Mouse (Mus musculus) lung, postnatal 0 days (tissue): ENCODE results near the gene Thsd7b. TPM values are rescaled to one million over a fixed set of nuclear protein-coding genes. Genes with fewer than 3 reads are reported as not detected.

Experiments
- ATAC-seq: fragments of 200-750 bp; cut with Nextera tagmentation; 2 replicates; pipeline ENCODE4 v1.8.0; 2017; ENCODE audit warnings: moderate library complexity
- DNase-seq: peaks from one replicate; pipeline ENCODE4 v3.0.0-alpha.2; 2016; ENCODE audit warnings: low spot score
- H3K27ac ChIP-seq: fragments of 300-500 bp; sonication (generic); 2 replicates; pipeline ENCODE4 v1.5.1; 2014; ENCODE audit warnings: antibody characterized with exemption, mild to moderate bottlenecking, low read length, mixed read lengths
- H3K27me3 ChIP-seq: fragments of 300-500 bp; sonication (generic); replicated peaks from 2 replicates; pipeline ENCODE4 v1.6.1; 2014; ENCODE audit warnings: low read length, mixed read lengths; ENCODE audit not compliant: insufficient read depth
- H3K36me3 ChIP-seq: fragments of 300-500 bp; sonication (generic); 2 replicates; pipeline ENCODE4 v1.6.1; 2014; ENCODE audit warnings: low read length, mixed read lengths; ENCODE audit not compliant: insufficient read depth
- H3K4me1 ChIP-seq: fragments of 300-500 bp; sonication (generic); 2 replicates; pipeline ENCODE4 v1.6.1; 2014; ENCODE audit warnings: antibody characterized with exemption, low read depth, low read length, mixed read lengths; ENCODE audit not compliant: insufficient read depth
- H3K4me2 ChIP-seq: fragments of 300-500 bp; sonication (generic); replicated peaks from 2 replicates; pipeline ENCODE4 v1.6.1; 2014; ENCODE audit warnings: low read depth, mild to moderate bottlenecking, low read length, moderate library complexity, mixed read lengths
- H3K4me3 ChIP-seq: fragments of 300-500 bp; sonication (generic); 2 replicates; pipeline ENCODE4 v1.5.1; 2014; ENCODE audit warnings: low read depth, low read length
- H3K9ac ChIP-seq: fragments of 300-500 bp; sonication (generic); replicated peaks from 2 replicates; pipeline ENCODE4 v1.6.1; 2014; ENCODE audit warnings: low read depth, mild to moderate bottlenecking
- H3K9me3 ChIP-seq: fragments of 300-500 bp; sonication (generic); 2 replicates; pipeline ENCODE4 v1.6.1; 2016; ENCODE audit warnings: low read length, mixed read lengths
- CTCF ChIP-seq: IDR thresholded peaks from 2 replicates; pipeline ENCODE4 v1.5.1; 2016; ENCODE audit warnings: antibody characterized with exemption, mild to moderate bottlenecking
- EP300 ChIP-seq: IDR thresholded peaks from 2 replicates; pipeline ENCODE4 v1.6.1; 2016; ENCODE audit warnings: antibody characterized with exemption, mild to moderate bottlenecking, control low read depth
- WGBS: fragments of 180-500 bp; shearing (Covaris S2); extraction: QIAGEN DNeasy Blood & Tissue Kit; methylation state at CpG from one replicate; pipeline ENCODE4 v1.1.7; 2014; 5-methylcytosine and 5-hydroxymethylcytosine counted together
- polyA plus RNA-seq: library from polyadenylated mRNA; unstranded; fragments of >200 nt; fragmentation: Nextera tagmentation; extraction: Ambion mirVana; gene quantifications from 2 replicates; pipeline ENCODE4 v1.2.1, GENCODE M21; 2015

Gene Thsd7b
- polyA plus RNA-seq, 1 experiment from 2014 or later, result 0.10 TPM

- ATAC-seq (no peak), DNase-seq (no peak)
- no peak overlapping the region for H3K4me3 ChIP-seq
- WGBS, result 85% methylated on average over 3 of the region's 3 CpGs
- H3K4me1 ChIP-seq, result no peaks in the 10 kb centered on the region
- no peaks in the 10 kb centered on the region for H3K9me3 ChIP-seq
- no peaks in the 10 kb centered on the region for H3K27me3 ChIP-seq
- H3K27ac ChIP-seq, result no peak overlapping the region
- no peak overlapping the region for H3K9ac ChIP-seq
- no peak overlapping the region for H3K4me2 ChIP-seq
- no peak for TF ChIP-seq EP300
- no peak for TF ChIP-seq CTCF
- no peaks in the 10 kb centered on the region for H3K36me3 ChIP-seq
Measured at GRCm38 (mm10) chr1:129712706-129713105, 439.6 kb downstream of the Thsd7b start.

GRCm38 (mm10) chr1:129713571-129713970 lies 440.5 kb downstream of the Thsd7b start:
- Histone ChIP-seq H3K9me3 (no peaks in the 10 kb centered on the region), H3K9ac (no peak overlapping the region), H3K4me2 (no peak overlapping the region), H3K4me3 (no peak overlapping the region), H3K27me3 (no peaks in the 10 kb centered on the region), H3K36me3 (no peaks in the 10 kb centered on the region), H3K27ac (no peak overlapping the region), H3K4me1 (no peaks in the 10 kb centered on the region)
- TF ChIP-seq EP300 (no peak), CTCF (no peak)
- 79% methylated on average over 3 of the region's 3 CpGs for WGBS
- DNase-seq, result no peak
- ATAC-seq, result no peak

GRCm38 (mm10) chr1:129719592-129719991 lies 446.5 kb downstream of the Thsd7b start:
- Histone ChIP-seq H3K36me3 (no peaks in the 10 kb centered on the region), H3K27me3 (no peaks in the 10 kb centered on the region), H3K9me3 (no peaks in the 10 kb centered on the region), H3K27ac (no peak overlapping the region), H3K4me2 (no peak overlapping the region), H3K4me3 (no peak overlapping the region), H3K9ac (no peak overlapping the region), H3K4me1 (no peaks in the 10 kb centered on the region)
- TF ChIP-seq EP300, result no peak
- TF ChIP-seq CTCF, result peak; percentile 21; the same call in 1 of the 2 replicates
- DNase-seq (no peak), ATAC-seq (no peak)

- ATAC-seq (no peak), DNase-seq (no peak)
- H3K4me1 ChIP-seq, result no peaks in the 10 kb centered on the region
- H3K4me3 ChIP-seq, result no peak overlapping the region
- no peaks in the 10 kb centered on the region for H3K9me3 ChIP-seq
- no peak for TF ChIP-seq EP300
- TF ChIP-seq CTCF, result no peak
- no peak overlapping the region for H3K4me2 ChIP-seq
- no peak overlapping the region for H3K9ac ChIP-seq
- WGBS, result 74% methylated on average over 2 of the region's 2 CpGs
- H3K36me3 ChIP-seq, result no peaks in the 10 kb centered on the region
- H3K27ac ChIP-seq, result no peak overlapping the region
- no peaks in the 10 kb centered on the region for H3K27me3 ChIP-seq
Measured at GRCm38 (mm10) chr1:129731991-129732390, 458.9 kb downstream of the Thsd7b start.

GRCm38 (mm10) chr1:129747595-129747994 lies 474.5 kb downstream of the Thsd7b start:
- Histone ChIP-seq H3K4me2 (no peak overlapping the region), H3K9ac (no peak overlapping the region), H3K4me3 (no peak overlapping the region), H3K4me1 (no peaks in the 10 kb centered on the region), H3K9me3 (no peaks in the 10 kb centered on the region), H3K27me3 (no peaks in the 10 kb centered on the region), H3K27ac (no peak overlapping the region), H3K36me3 (no peaks in the 10 kb centered on the region)
- ATAC-seq, result no peak
- no peak for TF ChIP-seq CTCF
- TF ChIP-seq EP300, result no peak
- 51% methylated on average over 3 of the region's 3 CpGs for WGBS
- DNase-seq, result no peak

GRCm38 (mm10) chr1:129756548-129757240 lies 483.6 kb downstream of the Thsd7b start:
- ATAC-seq (no peak), DNase-seq (no peak)
- no peak overlapping the region for H3K4me2 ChIP-seq
- TF ChIP-seq EP300 (no peak), CTCF (no peak)
- H3K4me3 ChIP-seq, result no peak overlapping the region
- 56% methylated on average over 1 of the region's 1 CpGs for WGBS
- H3K36me3 ChIP-seq, result no peaks in the 10 kb centered on the region
- no peak overlapping the region for H3K9ac ChIP-seq
- H3K4me1 ChIP-seq, result no peaks in the 10 kb centered on the region
- no peaks in the 10 kb centered on the region for H3K27me3 ChIP-seq
- no peaks in the 10 kb centered on the region for H3K9me3 ChIP-seq
- no peak overlapping the region for H3K27ac ChIP-seq

GRCm38 (mm10) chr1:129759003-129759402 lies 485.9 kb downstream of the Thsd7b start:
- TF ChIP-seq EP300 (no peak), CTCF (no peak)
- no peak overlapping the region for H3K9ac ChIP-seq
- WGBS, result 68% methylated on average over 1 of the region's 1 CpGs
- H3K27me3 ChIP-seq, result no peaks in the 10 kb centered on the region
- no peaks in the 10 kb centered on the region for H3K9me3 ChIP-seq
- H3K4me1 ChIP-seq, result no peaks in the 10 kb centered on the region
- no peak overlapping the region for H3K27ac ChIP-seq
- no peaks in the 10 kb centered on the region for H3K36me3 ChIP-seq
- DNase-seq (no peak), ATAC-seq (no peak)
- no peak overlapping the region for H3K4me3 ChIP-seq
- H3K4me2 ChIP-seq, result no peak overlapping the region
